Mouse (Mus musculus) cerebellum, adult 11-12 months (tissue): Measurements from ENCODE around the gene Rchy1.
"Not testable (repeated sequence)": the region's sequence is repeated elsewhere in the genome, so short reads cannot be mapped to it uniquely, and the experiment has no call there.

Source experiments
- DNase-seq: peaks from one replicate; pipeline ENCODE4 v3.0.0; 2022

Rchy1 gene

DNA sequence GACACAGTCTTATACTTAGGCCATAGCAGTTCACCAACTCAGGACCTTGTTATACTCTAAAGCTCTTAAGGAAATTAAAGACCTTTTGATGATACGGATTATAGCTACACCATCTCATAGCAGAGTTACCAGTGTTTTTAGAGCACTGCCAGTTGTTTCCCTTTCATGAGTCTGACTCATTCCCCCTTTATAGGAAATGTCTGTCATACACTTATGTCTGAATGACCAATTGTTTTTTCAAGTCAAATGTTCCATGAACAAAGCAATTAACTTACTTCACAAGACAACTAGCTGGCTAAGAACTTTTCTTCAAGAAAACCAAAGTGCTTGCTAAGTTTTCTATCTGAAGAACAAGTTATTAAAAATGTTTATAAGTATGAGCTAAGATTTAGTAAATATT, 2.9 kb downstream of the Rchy1 start:
- no peak for DNase-seq

DNA sequence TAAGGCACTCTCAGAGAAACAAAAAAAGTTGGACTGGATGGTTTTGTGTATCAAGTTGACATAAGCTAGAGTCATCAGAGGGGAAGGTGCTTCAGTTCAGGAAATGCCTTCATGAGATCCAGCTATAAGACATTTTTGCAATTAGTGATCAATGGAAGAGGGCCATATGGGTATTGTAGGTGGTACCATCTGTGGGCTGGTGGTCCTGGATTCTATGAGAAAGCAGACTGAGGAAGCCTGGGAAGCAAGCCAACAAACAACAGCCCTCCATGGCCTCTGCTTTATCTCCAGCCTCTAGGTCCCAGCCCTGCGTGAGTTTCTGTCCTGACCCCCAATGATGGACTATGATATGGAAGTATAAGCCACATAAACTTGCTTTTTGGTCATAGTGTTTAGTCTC, 3.8 kb downstream of the Rchy1 start:
- DNase-seq: no peak

DNA sequence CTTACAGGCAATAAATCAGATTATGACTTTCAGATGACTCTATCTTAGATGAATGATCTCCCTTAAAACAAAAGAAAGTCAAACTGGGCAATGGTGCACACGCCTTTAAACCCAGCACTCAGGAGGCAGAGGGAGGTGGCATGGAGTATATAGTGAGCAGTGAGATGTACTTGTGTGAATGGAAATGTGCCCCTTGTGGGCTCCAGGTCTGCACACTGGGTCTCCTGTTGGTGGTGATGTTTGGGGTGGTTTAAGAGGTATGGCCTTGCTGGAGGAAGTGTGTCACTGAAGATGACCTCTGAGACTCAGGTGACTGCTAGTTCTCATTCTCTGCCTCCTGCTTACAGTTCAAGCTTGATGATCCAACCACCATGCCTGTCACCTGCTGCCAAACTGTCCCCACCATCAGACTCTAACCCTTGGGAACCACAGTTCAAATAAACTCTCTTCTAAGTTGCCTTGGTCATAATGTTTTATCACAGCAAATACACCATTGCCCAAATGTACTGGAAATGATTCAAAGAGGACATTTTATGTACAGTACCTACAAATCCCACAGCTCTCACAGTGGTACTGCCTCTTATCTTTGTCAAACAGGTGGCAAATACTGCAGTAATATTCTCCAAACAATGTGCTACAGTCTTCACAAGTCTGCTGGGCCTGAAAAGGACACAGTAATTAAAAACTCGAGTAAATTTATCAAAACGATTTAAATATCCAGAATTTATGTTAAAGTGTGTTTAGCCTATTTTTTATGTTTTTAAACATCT, 5.7 kb downstream of the Rchy1 start:
- no peak for DNase-seq

DNA sequence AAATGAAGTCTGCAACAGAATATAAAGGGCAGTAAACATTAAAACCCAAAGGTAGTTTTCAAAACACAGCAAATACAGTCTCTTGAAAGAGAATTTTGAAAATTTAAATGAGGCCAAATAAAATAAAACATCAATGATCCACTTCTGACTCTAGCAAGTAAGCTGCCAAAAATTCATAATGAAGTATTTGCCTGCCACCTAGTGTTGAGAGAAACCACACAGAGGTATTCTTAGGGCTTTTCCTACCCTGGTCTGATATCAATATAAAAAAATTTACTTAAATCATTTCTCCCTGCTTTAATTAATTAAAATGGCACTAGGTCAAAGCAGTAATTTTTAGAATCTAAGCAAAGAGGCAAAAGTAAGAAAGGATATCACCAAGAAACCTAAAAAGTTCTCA, 11.5 kb downstream of the Rchy1 start:
- no peak for DNase-seq

DNA sequence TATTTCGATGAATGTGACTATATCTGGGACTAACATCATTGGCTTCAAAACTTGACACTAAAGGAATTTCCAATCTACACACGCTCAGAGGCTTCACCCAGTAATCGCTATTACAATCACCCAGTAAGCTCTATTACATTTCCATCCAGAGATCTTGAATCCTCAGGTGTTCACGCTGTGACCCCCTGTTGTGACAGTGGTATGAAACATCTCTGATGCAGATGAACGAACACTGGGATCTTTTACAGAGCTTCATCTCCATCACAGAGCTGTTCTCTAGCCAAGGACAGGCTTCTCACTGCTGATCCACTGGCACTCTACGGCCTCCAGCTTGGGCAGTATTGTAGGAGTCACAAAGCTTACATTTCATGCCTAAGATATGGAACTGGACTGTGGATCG, 13.4 kb downstream of the Rchy1 start:
- DNase-seq: no peak

DNA sequence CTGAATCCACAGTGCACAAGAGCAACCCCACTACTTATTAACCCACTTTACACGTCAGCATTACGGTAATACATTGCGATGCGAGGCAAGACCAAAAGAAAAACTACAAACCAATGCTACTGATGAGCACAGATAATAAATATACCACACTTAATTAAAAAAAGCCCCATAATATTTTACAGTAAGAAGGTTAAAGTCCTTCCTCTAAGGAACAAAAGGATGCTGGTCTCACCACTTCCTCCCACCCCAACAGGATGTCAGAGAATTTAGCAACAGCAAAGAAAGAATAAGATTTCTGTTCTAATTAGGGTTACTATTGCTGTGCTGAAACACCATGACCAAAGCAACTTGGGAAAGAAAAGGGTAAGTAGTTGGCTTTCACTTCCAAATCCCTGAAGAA, 15.9 kb downstream of the Rchy1 start:
- no peak for DNase-seq

DNA sequence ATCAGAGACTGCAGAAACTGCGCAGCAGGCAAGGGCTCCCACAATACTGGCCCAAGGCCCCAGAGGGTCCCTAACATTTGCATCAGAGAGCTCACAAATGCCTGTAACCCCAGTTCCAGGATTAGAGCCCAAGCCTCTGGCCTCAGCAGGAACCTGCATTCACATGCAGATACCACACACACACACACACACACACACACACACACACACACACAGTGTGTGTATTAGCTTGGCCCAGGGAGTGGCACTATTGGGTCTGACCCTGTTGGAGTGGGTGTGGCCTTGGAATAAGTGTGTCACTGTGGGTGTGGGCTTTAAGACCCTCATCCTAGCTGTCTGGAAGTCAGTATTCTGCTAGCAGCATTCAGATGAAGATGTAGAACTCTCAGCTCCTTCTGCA, 17.3 kb downstream of the Rchy1 start:
- DNase-seq: not testable (repeated sequence)

DNA sequence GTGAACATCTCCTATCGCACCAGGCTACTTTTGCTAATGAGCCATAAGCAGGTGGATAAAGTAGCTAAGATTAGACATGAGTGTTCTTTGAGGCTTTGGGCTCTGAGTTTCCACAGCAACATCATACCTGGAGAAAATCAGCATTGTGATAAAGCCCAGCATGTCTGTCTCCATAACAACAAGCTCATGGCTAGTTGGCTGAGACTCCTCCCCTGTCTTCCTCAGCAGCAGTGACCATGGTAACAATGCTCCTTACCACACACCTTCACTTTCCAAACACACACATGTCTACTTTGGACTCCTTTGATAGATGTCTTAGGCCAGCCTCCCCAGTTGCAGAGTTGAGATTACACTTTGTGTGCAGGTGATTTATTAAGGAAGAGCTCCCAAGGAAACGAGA, 49.6 kb downstream of the Rchy1 start:
- no peak for DNase-seq

DNA sequence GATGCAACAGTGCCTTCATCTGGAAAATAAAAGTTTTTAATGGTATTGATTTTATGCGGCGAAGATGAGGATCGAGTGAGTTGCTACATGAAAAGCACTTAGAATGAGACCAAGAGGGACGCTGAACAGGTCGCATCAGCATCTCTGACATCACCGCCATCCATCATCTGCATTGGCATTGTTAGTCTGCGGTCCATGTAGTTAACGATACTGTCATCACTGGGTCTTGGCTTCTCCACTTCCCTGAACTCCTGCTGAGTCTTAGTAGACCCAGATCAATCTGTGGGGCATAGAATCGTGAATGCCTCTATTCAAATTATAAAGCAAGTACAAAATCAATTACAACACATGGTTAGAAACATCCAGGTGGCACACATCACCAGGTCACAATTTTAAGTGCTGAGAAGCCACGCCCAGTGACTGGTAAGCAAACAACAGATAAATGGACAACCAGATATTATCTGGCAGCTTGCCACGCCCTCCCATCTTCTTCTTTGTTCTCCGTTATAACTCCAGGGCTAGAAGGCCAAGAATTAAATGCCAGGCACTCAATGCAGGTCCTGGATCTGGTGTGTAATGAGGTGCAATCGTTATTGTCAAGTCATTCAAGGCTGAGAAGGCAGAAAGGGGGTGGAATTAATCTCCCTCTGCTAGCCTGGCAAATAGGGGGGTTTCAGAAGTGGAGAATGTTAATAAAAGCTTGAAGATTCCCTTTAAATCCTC, 51.3 kb downstream of the Rchy1 start:
- no peak for DNase-seq

DNA sequence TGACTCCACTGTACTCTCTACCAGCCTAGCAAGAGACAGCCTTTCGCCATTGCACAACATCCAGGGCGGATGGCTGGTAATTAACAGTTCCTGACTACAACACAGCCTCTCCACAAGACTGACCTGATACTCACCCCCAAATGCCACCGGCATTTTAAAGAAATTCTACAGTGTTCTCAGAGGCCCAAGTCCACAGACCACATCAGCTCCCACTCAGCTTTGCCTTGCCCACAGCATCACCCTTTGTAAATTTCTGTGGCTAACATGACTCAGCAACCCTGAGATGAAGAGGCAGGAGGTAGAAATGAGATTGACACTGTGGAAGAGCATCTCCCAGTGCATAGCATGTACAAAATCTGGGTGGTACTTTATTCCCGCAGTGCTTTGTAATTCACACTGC, 52.3 kb downstream of the Rchy1 start:
- DNase-seq: no peak

DNA sequence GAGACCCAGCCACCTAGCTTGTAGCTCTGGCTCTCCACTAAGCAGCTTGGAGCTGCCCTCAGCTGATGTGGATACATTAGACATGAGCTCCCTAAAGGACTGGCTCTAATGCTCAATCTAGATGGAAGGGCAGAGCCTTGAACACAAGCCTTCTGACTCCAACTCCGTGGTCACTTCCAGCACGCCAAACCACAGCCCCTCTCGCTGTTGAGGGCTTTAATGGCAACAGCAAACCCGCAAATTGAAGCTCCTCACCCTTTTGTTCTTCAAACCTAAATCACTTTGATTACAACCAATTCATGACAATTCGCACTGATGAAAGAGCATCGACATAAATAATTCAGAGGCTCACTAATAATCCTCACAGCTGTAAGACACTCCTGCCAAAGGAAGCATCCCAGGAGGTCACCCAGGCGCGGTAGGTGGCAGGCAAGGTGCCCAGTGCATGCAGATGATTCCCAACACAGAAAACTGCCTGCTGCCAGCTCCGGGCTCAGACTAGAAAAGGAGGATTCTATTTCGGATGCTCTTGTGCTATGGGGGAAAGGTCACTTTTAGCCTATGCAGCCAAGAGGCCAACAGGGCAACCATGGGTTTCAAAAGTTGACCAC, 53.8 kb downstream of the Rchy1 start:
- DNase-seq: no peak
